Mouse (Mus musculus) cerebellum, adult (tissue): ENCODE measurements at regions not wholly inside any gene's neighbourhood (a gene's known extent, or its start where the extent isn't known, plus 50 kb on each side); places are given as distances from the start of the nearest gene placed in this dataset.
A peak's percentile ranks its signal among the peaks of the same experiment; 100 is the strongest.

Experiments
- ATAC-seq: cut with Nextera tagmentation; 2 replicates; pipeline ENCODE4 v1.9.2; 2017; ENCODE audit warnings: mild to moderate bottlenecking, moderate library complexity, mixed read lengths; ENCODE audit not compliant: insufficient number of reproducible peaks, low FRiP score, low TSS enrichment

DNA sequence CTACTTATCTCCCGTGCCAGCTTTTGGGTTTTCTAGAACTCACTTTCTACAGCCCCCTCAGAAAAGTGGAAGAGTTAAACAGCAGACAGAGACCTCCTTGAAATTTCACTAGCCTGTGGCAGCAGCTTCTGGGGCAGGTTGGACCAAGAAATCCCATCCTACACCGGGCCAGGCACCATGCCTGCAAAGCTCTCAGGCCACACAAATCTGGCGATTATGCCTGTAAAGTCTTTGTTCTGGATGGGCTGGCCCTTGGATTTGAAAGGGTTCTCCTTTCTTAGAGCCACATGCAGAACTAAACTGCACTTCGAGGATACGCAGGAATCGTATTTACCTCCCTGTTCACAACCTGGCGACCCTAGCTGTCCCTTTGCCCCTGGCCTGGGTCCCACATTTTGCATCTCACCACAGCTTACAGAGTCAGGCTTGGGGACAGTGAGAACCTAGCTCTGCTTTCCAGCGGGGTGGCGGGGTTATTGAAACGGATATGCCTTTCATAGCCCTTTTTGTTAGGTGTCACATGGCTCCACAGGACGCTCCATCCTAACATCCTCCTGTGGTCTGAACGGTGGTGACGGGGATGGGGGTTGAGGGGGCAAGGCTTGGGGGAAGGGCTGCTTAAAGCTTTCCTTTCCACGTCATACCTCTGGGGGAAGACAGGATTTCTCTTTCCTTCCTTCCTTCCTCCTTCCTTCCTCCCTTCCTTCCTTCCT, 229.0 kb downstream of the Mtx2 start:
- peak; percentile 67 for ATAC-seq

DNA sequence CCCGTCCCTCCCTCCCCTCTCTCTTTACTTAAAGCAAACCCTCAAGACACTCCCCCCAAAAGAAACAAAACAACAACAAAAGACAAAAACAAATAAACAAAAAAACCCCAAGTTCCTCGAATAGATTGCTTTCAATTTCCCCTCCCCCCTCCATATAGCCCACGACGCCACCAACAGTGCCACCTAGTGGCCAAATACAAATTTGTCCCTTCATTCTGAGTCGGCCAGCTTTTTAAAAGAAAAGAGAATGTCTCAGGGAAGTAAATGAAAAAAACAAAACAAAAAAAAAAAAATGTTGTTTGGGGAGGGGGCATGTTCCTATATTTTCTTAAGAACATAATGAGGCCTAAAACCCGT, 229.6 kb downstream of the Mtx2 start:
- peak; percentile 3; the same call in 1 of the 2 replicates for ATAC-seq

DNA sequence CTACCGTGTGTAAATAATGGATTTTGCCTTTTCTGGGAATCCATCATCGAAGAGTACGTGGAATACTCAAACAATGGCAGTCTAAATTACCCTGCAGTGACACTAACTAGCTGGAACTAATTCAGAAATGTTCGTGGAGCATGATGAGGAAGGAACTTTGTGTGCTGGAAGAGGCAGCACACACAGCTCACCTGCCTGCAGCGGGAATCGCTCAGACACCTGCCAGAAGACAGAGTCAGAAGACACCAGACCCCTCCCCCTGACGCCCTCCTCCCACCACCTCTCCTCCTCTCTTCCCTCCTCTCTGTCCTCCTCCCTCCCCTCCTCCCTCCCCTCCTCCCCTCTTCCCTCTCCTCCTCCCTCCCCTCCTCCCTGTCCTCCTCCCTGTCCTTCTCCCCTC, 235.4 kb downstream of the Mtx2 start:
- no peak for ATAC-seq

DNA sequence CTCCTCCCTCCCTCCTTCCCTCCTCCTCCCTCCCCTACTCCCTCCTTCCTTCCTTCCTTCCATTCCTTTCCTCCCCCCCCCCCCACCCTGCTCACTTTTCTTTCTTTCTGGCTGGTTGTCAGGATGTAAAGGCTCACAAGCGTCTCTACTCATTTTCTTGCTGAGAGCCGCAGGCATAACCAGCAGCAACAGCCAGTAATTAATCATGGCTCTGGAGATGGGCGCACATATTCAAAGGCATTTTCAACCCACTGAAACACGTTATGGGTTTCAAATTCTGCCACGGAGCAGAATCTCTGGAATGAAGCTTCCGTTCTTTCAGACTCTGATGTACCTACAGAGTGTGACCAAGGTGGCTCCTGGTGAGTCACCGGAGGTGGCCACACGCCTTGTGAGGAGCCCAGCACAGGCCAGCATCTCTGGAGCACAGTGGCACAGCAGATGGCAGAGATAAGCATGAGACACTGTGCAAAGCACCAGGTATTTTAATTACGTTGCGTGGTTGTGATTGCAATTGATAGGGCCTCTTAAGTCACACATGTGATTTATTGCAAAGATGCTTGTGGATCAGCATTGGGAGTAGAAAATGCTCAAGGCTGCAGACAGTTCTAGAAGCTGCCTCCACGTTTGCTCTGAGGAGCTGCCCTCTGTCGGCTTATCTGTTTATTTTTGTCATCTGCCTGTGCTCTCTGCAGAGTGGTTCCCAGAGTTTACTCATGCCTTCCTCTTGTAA, 236.0 kb downstream of the Mtx2 start:
- ATAC-seq = peak; percentile 43

GRCm38 (mm10) chr2:75062189-75062510, 236.5 kb downstream of the Mtx2 start:
- ATAC-seq = peak; percentile 56

DNA sequence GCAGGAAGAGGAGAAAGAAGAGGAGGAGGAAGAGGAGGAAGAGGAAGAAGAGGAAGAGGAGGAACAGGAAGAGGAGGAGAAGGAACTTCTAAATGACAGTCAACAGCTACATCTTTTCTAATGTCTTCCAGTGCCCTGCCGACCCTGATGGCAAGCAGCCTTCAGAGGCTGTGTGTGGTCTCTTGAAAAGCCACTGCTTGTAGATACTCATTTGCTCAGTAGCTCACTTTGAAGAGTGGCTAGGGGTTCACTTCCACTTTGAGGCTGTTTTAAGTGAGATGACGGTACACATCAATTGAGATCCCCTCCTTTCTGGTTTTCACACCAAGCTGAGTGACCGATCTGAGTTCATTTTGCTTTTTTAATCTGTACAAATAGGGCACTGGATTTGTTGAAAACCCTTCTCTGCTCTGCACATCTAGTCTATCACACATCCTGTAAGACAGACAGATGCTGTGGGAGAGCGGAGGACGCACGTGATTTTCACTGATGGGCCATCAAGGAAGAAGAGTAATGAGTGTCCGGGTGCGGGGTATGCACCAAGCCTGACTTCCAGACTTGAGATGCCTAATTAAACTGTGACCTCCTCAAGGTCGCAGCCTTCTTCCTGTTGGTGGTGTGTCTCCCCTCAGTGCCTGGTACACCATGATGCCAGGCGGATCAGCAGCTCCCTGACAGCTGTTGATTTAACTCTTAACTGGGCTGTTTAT, 239.0 kb downstream of the Mtx2 start:
- no peak for ATAC-seq

GRCm38 (mm10) chr2:75065304-75065703, 239.7 kb downstream of the Mtx2 start:
- no peak for ATAC-seq

DNA sequence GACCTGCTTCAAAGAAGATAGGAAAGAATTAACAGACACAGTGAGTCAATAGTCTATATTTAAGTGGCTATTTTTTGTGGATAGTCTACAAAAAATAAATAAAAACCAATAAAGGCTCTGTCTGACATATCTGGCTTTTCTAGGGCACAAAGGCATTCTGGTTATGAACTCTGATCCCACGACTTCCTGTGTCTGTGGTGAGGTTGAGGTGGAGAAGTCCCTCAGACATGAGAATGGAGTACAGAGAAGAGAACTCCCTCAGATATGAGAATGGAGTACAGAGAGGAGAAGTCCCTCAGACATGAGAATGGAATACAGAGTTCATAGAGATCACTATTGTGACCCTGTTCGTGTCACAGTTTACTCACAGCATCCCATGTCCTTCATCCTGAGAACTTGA, 243.7 kb downstream of the Mtx2 start:
- ATAC-seq = no peak

DNA sequence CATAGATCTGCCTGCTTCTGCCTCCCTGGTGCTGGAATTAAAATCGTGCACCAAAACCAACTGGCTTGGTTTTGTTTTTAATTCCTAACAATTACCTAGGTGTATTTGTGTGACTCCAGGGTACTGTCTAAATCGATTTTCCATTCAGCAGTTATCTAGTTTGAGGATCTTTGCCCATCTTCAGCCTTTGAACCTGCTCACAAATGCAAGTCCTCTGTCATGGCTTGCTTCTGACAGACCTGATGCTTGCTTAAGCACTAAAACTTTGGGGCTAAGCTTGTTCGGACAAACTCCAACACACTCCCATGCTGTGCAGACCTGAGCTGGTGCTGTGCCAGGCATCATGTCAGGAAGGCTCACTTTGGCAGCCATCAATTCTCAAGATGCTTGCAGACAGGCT, 246.4 kb downstream of the Mtx2 start:
- no peak for ATAC-seq

DNA sequence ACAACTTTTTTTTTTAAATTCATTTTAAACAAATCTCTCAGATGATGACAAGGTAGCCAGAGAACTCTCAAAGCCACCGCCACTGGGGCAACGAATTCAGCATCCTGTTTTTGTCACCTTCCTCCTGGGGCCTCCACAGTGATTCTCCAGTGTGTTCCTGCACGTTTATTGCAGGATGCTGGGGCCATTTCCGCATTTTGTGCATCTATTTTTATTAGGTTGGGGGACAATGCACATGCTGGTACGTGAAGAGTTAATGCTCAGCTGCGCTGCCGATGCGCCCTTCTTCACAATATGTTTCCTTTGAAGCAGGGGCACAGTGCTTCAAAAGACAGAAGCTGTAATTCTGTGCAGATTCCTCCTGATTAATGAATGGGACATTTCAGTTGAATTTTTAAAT, 246.9 kb downstream of the Mtx2 start:
- ATAC-seq = no peak

DNA sequence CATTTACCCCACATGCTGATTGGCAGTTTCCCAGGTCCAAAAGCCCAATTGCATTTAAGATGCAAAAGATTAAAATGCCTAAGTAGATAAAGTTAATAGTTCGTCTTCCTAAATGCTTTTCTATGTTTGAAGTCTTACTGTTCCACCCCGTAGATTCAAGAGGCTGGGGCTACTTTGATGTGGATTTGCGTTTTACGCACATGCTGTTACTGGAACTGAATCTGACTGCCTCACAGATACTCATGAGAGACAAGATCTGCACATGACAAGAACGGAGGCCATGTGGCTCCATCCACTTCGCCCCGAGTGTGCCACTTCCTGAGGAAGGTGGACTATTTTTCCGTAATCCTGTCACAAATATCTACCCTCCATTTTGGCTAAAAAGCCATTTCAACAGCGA, 247.6 kb downstream of the Mtx2 start:
- ATAC-seq = no peak

DNA sequence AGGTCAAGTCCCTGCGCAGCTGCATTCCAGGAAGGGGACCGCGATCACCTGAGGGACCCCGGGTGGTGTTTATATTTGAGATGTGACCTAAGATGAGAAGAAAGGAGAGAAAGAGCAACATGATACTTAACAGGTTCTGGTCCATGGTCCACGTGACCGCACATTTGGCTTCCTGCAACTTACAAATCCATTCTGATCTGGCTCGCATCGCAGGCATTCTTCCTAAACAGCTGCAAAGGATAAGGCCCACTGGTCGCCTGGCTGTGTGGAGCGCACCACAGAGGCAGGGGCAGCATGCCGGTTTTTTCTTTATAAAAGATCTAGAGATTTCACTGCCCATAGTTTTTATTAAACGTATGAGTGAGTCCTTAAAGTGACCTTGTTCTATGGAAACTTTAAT, 261.6 kb downstream of the Mtx2 start:
- ATAC-seq = no peak

DNA sequence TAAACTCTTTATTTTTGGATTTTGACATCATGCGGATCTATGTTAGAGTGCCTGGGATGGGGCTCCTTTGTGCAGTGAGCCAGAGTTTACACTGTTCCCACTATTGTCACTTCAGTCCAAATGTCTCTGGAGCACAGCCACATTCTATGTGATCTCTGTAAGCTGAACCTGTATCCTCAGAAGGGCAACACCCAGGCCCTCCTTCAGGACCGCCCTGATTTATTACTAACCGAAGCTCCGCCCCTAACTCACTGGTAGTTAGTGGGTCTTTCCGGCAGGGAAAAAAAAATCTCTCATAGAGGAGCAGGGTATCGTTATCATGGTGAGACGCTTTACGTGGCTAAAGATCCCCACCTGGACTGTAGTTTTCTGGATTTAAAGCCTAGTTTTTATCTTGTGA, 263.6 kb downstream of the Mtx2 start:
- no peak for ATAC-seq

DNA sequence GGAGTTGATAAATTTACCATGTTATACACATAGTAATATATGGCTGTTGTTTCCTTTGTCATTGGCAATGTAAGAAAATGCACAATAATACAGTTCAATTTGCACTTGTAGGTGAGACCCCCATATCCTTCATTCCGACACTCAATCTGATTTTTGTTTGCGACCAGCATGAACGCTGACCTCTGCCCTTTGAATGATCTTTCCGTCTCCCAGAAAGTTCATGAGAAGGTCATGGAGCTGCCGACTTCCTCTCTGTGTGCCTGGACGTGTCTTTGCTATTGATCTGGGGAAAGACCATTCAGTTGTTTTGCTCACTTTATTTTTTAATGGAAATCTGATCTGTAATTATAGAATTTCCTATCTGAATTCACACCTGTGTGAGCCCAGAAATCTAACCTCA, 264.0 kb downstream of the Mtx2 start:
- no peak for ATAC-seq

DNA sequence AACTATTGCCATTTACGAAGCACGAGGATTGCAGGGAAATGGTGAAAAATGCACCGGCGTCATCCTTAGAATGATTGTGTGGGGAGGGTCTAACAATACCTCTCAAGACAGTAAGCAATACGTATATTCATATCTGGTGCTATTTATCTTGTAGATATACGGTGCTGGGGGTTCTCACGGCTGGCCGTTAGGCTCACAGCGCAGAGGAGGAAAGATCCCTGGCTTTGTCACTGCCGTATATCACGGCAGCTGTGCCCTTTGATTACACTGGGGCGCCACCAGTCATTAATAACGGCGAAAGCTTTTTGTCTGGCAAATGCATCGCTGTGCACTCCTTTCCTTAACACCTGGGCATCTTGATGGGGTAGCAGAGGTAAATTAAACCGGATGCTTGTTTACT, 264.8 kb downstream of the Mtx2 start:
- ATAC-seq = no peak

GRCm38 (mm10) chr2:75101501-75101900, 275.9 kb downstream of the Mtx2 start:
- no peak for ATAC-seq

DNA sequence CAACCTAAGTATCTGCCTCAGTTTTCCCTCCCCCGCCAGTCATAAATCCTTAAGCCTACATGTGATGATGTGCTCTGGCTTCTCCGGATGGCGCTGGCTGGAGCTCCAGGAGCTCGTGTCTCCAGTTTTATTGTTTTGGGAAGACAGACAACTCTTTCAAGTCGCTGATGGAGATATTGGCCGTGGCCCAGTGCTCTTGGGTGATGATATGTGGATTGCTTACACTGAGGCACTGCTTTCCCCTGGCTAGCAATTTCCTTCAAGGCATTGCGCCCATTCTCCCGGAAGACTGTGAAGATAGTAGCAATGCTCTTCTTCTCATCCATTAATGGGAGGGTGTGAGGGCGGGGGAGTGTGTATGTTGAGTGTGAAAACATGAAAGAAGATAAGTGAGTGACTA, 287.1 kb downstream of the Mtx2 start:
- no peak for ATAC-seq

DNA sequence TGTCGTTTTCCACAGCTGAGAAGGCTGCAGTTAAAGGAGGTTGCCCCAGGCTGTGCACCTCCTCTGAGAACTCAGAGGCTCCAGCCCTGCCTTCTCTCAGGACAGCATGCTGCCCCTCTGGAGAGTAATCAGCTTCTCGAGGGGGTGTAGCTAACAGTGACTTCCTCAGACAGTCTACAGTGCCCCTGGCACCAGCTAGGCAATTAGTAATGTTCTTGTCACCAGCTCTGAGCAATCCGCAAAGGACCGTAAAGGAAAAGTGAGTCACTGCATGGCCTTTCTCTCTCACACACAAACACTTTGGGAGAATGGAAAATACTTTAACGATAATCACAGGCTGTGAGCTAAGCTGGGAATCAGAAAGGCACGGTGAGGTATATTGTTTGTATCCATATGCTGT, 288.8 kb downstream of the Mtx2 start:
- no peak for ATAC-seq

DNA sequence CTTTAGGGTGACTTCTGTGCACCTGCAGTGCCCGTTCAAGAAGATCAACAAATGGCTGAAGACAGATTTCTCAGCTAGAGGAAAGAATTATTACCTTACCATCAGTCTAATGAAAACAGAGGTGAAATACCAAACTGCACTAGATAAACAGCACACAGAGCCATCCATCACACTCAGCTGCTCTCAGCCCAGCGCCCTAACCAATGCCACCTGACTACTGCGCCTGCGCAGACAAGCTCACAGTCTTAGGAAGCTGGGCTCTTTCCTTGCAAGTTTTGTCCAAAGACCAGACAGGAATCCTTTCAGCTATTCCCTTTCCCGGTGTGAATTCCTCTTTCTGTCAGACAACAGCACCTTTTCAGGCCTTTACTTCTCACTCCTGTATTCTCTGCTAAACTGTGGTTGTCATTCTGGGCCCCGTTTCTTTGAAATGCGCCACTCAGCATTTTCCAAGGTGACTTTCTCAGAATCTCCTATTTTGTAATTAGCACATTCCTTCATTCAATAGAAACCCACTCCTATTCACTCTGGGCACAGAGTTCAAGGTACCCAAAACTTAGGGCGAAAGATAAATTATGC, 292.8 kb downstream of the Mtx2 start:
- no peak for ATAC-seq

DNA sequence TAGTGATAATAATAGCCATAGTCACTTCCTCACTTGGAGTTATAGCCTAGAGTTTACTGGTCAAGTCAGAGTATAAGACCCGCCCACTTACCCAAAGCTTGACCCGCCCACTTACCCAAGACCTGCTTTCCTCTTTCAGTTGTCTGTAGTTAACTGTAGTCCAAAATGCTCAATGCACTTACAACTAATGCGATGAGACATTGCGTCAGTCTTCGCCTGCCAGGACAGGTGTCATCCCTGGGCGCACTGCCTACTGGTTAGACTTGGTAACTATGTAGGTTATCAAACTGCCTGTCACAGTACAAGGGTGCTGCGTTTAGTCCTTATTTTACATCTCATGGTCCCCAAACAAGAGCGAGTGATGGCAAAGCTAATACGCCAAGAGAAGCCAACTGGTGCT, 294.0 kb downstream of the Mtx2 start:
- no peak for ATAC-seq

- ATAC-seq = no peak
Measured at GRCm38 (mm10) chr2:75133298-75134080, 307.9 kb downstream of the Mtx2 start.
